Mouse (Mus musculus) bone marrow, adult 2 months (tissue): Measurements from ENCODE around the gene Dgkb.

Experiments used
- CTCF ChIP-seq: fragments of 200-500 bp; IDR thresholded peaks from 2 replicates; pipeline ENCODE4 v1.5.1; 2011; ENCODE audit warnings: low read length, control low read depth; ENCODE audit not compliant: control insufficient read depth, insufficient read depth
- POLR2A ChIP-seq: fragments of 200-500 bp; IDR thresholded peaks from 2 replicates; pipeline ENCODE4 v1.6.1; 2011; ENCODE audit warnings: low read depth, mild to moderate bottlenecking, control low read depth, low read length, borderline replicate concordance; ENCODE audit not compliant: control insufficient read depth

- TF ChIP-seq CTCF: no peak
- TF ChIP-seq POLR2A: no peak
These were observed 65.3 kb downstream of the Dgkb start for GRCm38 (mm10) chr12:37882796-37883195.
